Mouse (Mus musculus): Measurements from ENCODE around the gene Tdrd6. TPM values are rescaled to one million over a fixed set of nuclear protein-coding genes. Genes with fewer than 3 reads are reported as not detected.

The Tdrd6 gene
- polyA plus RNA-seq, 1 experiment = not detected

- Histone ChIP-seq H3K27ac (ENCODE audit: insufficient read depth, low read depth, low read length) (no peak overlapping the region), H3K36me3 (ENCODE audit: control insufficient read depth, insufficient read depth, low read length) (no peaks in the 10 kb centered on the region; the same call in 1 of the 2 replicates), H3K4me3 (ENCODE audit: low read depth, low read length) (no peak overlapping the region), H3K4me1 (ENCODE audit: control insufficient read depth, insufficient read depth, insufficient read length, low read length) (no peaks in the 10 kb centered on the region), H3K27me3 (ENCODE audit: control insufficient read depth, insufficient read depth, low read length) (no peaks in the 10 kb centered on the region)
- no peak for TF ChIP-seq CTCF (IDR thresholded peaks at IDR 0.05; ENCODE audit: extremely low read depth, insufficient read length, insufficient replicate concordance, low read depth, low read length)
- TF ChIP-seq POLR2A (IDR thresholded peaks at IDR 0.05; ENCODE audit: low read depth, low read length) = no peak
- WGBS = 39% methylated on average over 7 of the region's 7 CpGs
These were observed 14.3 kb upstream of the Tdrd6 start for GRCm38 (mm10) chr17:43644375-43644774.

GRCm38 (mm10) chr17:43643191-43643590 is 13.1 kb upstream of the Tdrd6 start:
- no peaks in the 10 kb centered on the region for H3K4me1 ChIP-seq (ENCODE audit: control insufficient read depth, insufficient read depth, insufficient read length, low read length)
- WGBS = 82% methylated on average over 7 of the region's 7 CpGs
- TF ChIP-seq POLR2A (IDR thresholded peaks at IDR 0.05; ENCODE audit: low read depth, low read length) (no peak), CTCF (IDR thresholded peaks at IDR 0.05; ENCODE audit: extremely low read depth, insufficient read length, insufficient replicate concordance, low read depth, low read length) (no peak)
- no peak overlapping the region for H3K4me3 ChIP-seq (ENCODE audit: low read depth, low read length)
- H3K36me3 ChIP-seq (ENCODE audit: control insufficient read depth, insufficient read depth, low read length) = no peaks in the 10 kb centered on the region; the same call in 1 of the 2 replicates
- H3K27ac ChIP-seq (ENCODE audit: insufficient read depth, low read depth, low read length) = no peak overlapping the region
- H3K27me3 ChIP-seq (ENCODE audit: control insufficient read depth, insufficient read depth, low read length) = no peaks in the 10 kb centered on the region

DNA sequence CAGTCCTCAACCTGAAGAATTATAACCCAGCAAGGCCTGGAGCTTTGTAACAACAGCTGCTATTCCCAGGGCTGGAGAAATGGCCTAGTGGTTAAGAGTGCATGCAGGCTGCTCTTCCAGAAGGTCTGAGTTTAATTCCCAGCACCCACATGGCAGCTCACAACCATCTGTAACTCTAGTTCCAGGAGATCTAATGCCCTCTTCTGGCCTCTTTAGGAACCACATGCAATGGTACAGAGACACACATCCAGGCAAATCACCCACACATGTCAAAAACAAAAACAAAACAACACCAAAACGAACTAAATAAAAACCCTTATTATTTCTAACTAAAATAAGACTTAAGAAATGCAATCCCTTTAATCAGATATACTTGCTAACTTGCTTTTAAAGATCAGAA is 10.7 kb upstream of the Tdrd6 start:
- 75% methylated on average over 1 of the region's 1 CpGs for WGBS
- no peak for TF ChIP-seq CTCF (IDR thresholded peaks at IDR 0.05; ENCODE audit: extremely low read depth, insufficient read length, insufficient replicate concordance, low read depth, low read length)
- no peak for TF ChIP-seq POLR2A (IDR thresholded peaks at IDR 0.05; ENCODE audit: low read depth, low read length)

DNA sequence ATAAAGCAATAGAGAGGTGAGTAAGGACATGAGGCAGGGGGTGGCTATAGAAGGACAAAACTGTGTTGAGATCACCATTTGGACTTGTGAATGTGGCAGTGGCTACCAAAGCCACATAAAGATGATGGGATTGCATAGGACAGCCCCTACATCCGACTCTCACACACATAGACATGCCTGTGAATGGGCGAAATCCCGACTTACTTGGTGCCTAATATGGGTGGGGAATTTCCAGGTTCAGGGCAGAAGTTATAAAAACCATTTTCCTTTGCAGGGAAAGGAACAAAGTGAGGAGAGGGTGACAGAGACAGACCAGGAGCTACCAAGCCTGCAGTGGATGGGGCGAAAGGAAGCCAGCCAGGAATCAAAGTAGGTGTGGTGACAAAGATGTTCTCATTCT is 7.0 kb upstream of the Tdrd6 start:
- WGBS = 89% methylated on average over 4 of the region's 4 CpGs
- TF ChIP-seq CTCF (IDR thresholded peaks at IDR 0.05; ENCODE audit: extremely low read depth, insufficient read length, insufficient replicate concordance, low read depth, low read length) (no peak), POLR2A (IDR thresholded peaks at IDR 0.05; ENCODE audit: low read depth, low read length) (no peak)

More for the DNA sequence above, 10.7 kb upstream of the Tdrd6 start:
- H3K4me3 ChIP-seq (ENCODE audit: low read depth, low read length) = no peak overlapping the region
- no peaks in the 10 kb centered on the region; the same call in 1 of the 2 replicates for H3K36me3 ChIP-seq (ENCODE audit: control insufficient read depth, insufficient read depth, low read length)
- no peaks in the 10 kb centered on the region for H3K27me3 ChIP-seq (ENCODE audit: control insufficient read depth, insufficient read depth, low read length)
- no peak overlapping the region for H3K27ac ChIP-seq (ENCODE audit: insufficient read depth, low read depth, low read length)
- no peaks in the 10 kb centered on the region for H3K4me1 ChIP-seq (ENCODE audit: control insufficient read depth, insufficient read depth, insufficient read length, low read length)

DNA sequence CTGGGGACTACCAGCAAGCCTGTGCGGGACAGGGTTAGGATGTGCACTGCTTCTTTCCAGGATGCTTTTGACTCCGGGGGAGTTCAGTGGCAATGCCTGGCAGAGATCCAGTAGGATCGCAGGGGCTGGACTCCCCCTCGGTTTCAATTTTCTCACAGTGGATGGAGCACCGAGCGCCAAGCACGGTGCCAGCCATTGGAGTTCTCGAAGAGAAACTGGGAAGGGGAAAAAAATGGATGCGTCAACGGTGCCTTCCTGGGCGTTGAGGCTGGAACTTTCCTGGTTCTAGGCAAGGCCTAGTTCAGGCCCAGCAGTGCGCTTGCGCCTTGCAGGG is 295 bp upstream of the Tdrd6 start:
- H3K4me1 ChIP-seq (ENCODE audit: control insufficient read depth, insufficient read depth, insufficient read length, low read length) = peaks cover 6% of the 10 kb centered on the region; the same call in 1 of the 2 replicates
- 74% methylated on average over 13 of the region's 13 CpGs for WGBS
- TF ChIP-seq POLR2A (IDR thresholded peaks at IDR 0.05; ENCODE audit: low read depth, low read length) = no peak
- no peak for TF ChIP-seq CTCF (IDR thresholded peaks at IDR 0.05; ENCODE audit: extremely low read depth, insufficient read length, insufficient replicate concordance, low read depth, low read length)
- no peaks in the 10 kb centered on the region for H3K36me3 ChIP-seq (ENCODE audit: control insufficient read depth, insufficient read depth, low read length)
- no peak overlapping the region for H3K27ac ChIP-seq (ENCODE audit: insufficient read depth, low read depth, low read length)
- H3K27me3 ChIP-seq (ENCODE audit: control insufficient read depth, insufficient read depth, low read length) = peaks cover 26% of the 10 kb centered on the region
- H3K4me3 ChIP-seq (ENCODE audit: low read depth, low read length) = no peak overlapping the region

More for the DNA sequence above, 7.0 kb upstream of the Tdrd6 start:
- H3K27ac ChIP-seq (ENCODE audit: insufficient read depth, low read depth, low read length) = no peak overlapping the region
- H3K27me3 ChIP-seq (ENCODE audit: control insufficient read depth, insufficient read depth, low read length) = no peaks in the 10 kb centered on the region
- no peaks in the 10 kb centered on the region for H3K36me3 ChIP-seq (ENCODE audit: control insufficient read depth, insufficient read depth, low read length)
- no peak overlapping the region for H3K4me3 ChIP-seq (ENCODE audit: low read depth, low read length)
- no peaks in the 10 kb centered on the region for H3K4me1 ChIP-seq (ENCODE audit: control insufficient read depth, insufficient read depth, insufficient read length, low read length)

GRCm38 (mm10) chr17:43629026-43629495 is 1.0 kb downstream of the Tdrd6 start:
- H3K4me1 ChIP-seq (ENCODE audit: control insufficient read depth, insufficient read depth, insufficient read length, low read length) = peaks cover 6% of the 10 kb centered on the region; the same call in 1 of the 2 replicates
- no peak overlapping the region for H3K4me3 ChIP-seq (ENCODE audit: low read depth, low read length)
- no peaks in the 10 kb centered on the region for H3K36me3 ChIP-seq (ENCODE audit: control insufficient read depth, insufficient read depth, low read length)
- TF ChIP-seq POLR2A (IDR thresholded peaks at IDR 0.05; ENCODE audit: low read depth, low read length) (no peak), CTCF (IDR thresholded peaks at IDR 0.05; ENCODE audit: extremely low read depth, insufficient read length, insufficient replicate concordance, low read depth, low read length) (no peak)
- H3K27ac ChIP-seq (ENCODE audit: insufficient read depth, low read depth, low read length) = no peak overlapping the region
- WGBS = 22% methylated on average over 24 of the region's 24 CpGs
- H3K27me3 ChIP-seq (ENCODE audit: control insufficient read depth, insufficient read depth, low read length) = peaks cover 26% of the 10 kb centered on the region

- Histone ChIP-seq H3K4me3 (ENCODE audit: low read depth, low read length) (no peak overlapping the region), H3K4me1 (ENCODE audit: control insufficient read depth, insufficient read depth, insufficient read length, low read length) (peaks cover 6% of the 10 kb centered on the region; the same call in 1 of the 2 replicates), H3K36me3 (ENCODE audit: control insufficient read depth, insufficient read depth, low read length) (no peaks in the 10 kb centered on the region), H3K27me3 (ENCODE audit: control insufficient read depth, insufficient read depth, low read length) (peaks cover 26% of the 10 kb centered on the region), H3K27ac (ENCODE audit: insufficient read depth, low read depth, low read length) (no peak overlapping the region)
- no peak for TF ChIP-seq CTCF (IDR thresholded peaks at IDR 0.05; ENCODE audit: extremely low read depth, insufficient read length, insufficient replicate concordance, low read depth, low read length)
- TF ChIP-seq POLR2A (IDR thresholded peaks at IDR 0.05; ENCODE audit: low read depth, low read length) = no peak
- 90% methylated on average over 10 of the region's 10 CpGs for WGBS
These were observed 1.9 kb downstream of the Tdrd6 start for GRCm38 (mm10) chr17:43628246-43628645.
